33 mouse cellular contexts compared by ENCODE assay signal in genomic region chr14:13962476-13962875, GRCm38 (mm10). TPM values are rescaled to one million over a fixed set of nuclear protein-coding genes. Genes with fewer than 3 reads are reported as not detected.
DNase-seq lines count a peak whose midpoint lies in the region; ATAC-seq and TF ChIP-seq lines count a peak whose summit lies in the region.
"Had no signal": no experiment of that assay in that cellular context is flagged by ENCODE, and none has a peak within 500 bp of the region (broad histone marks: within the 10 kb centered on the region; RNA-seq: fewer than 3 reads in every experiment).

No protein-coding gene starts in this region.

- peaks cover 0 to 13% of the 10 kb centered on the region in 2 experiments; a peak in 2 of 4 replicates for H3K36me3 ChIP-seq in MEL (ENCODE audit: control insufficient read depth in 1 of 2, insufficient read depth in 2 of 2, low read length in 2 of 2)
- no peaks in the 10 kb centered on the region for H3K36me3 ChIP-seq in intestine, embryonic 15.5 days
- H3K36me3 ChIP-seq in embryonic facial prominence, embryonic 10.5 days (replicated peaks): peaks cover 4% of the 10 kb centered on the region
- H3K36me3 ChIP-seq: embryonic facial prominence, embryonic 12.5 days; forebrain, embryonic 12.5 days; heart, embryonic 10.5 days; midbrain, embryonic 13.5 days had no signal

- DNase-seq in kidney, adult 9 months: peak; percentile 77
- DNase-seq in kidney, adult 11 months: no peak
- peak; percentile 49 for DNase-seq in MEL (ENCODE audit: low read depth, low spot score)
- DNase-seq in embryonic facial prominence, embryonic 10.5 days (ENCODE audit: low spot score): no peak
- no peak for DNase-seq in spleen, postnatal 4 days (ENCODE audit: low spot score in 2 of 2)
- DNase-seq: adrenal gland, adult 8-10 months; cerebellum, adult 11-12 months; cerebellum, postnatal 10 days; heart, postnatal 10 days; kidney, postnatal 4 days; layer of hippocampus, adult 9-11 months; lung, adult 2 months; lung, postnatal 14 days; thymus, adult 18-20 months; thymus, postnatal 36 days had no signal

- H3K79me2 ChIP-seq in MEL (ENCODE audit: control insufficient read depth, insufficient read depth, low read length, poor library complexity): peaks cover 25% of the 10 kb centered on the region

- H3K4me3 ChIP-seq in MEL (ENCODE audit: control insufficient read depth in 1 of 2, insufficient read depth in 1 of 2, low read depth in 2 of 2, low read length in 2 of 2): peak overlapping the region; percentile 82 to 98
- H3K4me3 ChIP-seq in intestine, embryonic 15.5 days (replicated peaks): no peak overlapping the region
- no peak overlapping the region for H3K4me3 ChIP-seq in embryonic facial prominence, embryonic 10.5 days

- peak overlapping the region; percentile 17; the same call in 1 of the 2 replicates for H3K4me2 ChIP-seq in intestine, embryonic 15.5 days (replicated peaks)

- no peak for TF ChIP-seq CTCF in MEL (IDR thresholded peaks at IDR 0.05 in 2 of 3, conservative IDR thresholded peaks at IDR 0.05 in 1 of 3; ENCODE audit: control insufficient read depth in 1 of 3, insufficient read depth in 1 of 3, low read depth in 2 of 3, low read length in 3 of 3, poor library complexity in 1 of 3, severe bottlenecking in 1 of 3)

- peak overlapping the region; percentile 43; the same call in 1 of the 2 replicates for H3K27ac ChIP-seq in MEL (ENCODE audit: control insufficient read depth, low read depth, low read length)
- H3K27ac ChIP-seq in intestine, embryonic 15.5 days: no peak overlapping the region
- H3K27ac ChIP-seq in embryonic facial prominence, embryonic 10.5 days (replicated peaks): no peak overlapping the region
- H3K27ac ChIP-seq: embryonic facial prominence, embryonic 12.5 days; hindbrain, postnatal 0 days; midbrain, embryonic 13.5 days had no signal

- no peak for TF ChIP-seq POLR2A in MEL (IDR thresholded peaks at IDR 0.05; ENCODE audit: control insufficient read depth in 1 of 2, insufficient read depth in 1 of 2, low read depth in 1 of 2, low read length in 2 of 2, poor library complexity in 1 of 2)

- H3K9ac ChIP-seq in MEL (ENCODE audit: control insufficient read depth, low read depth, low read length, poor library complexity, severe bottlenecking): peak overlapping the region; percentile 60
- no peak overlapping the region for H3K9ac ChIP-seq in intestine, embryonic 15.5 days
- H3K9ac ChIP-seq: embryonic facial prominence, embryonic 12.5 days had no signal

- H3K9me3 ChIP-seq in MEL (replicated peaks; ENCODE audit: insufficient read depth, low read length): no peaks in the 10 kb centered on the region
- H3K9me3 ChIP-seq in intestine, embryonic 15.5 days: no peaks in the 10 kb centered on the region
- no peaks in the 10 kb centered on the region for H3K9me3 ChIP-seq in embryonic facial prominence, embryonic 10.5 days
- H3K9me3 ChIP-seq: embryonic facial prominence, embryonic 12.5 days; forebrain, embryonic 12.5 days; heart, embryonic 10.5 days; midbrain, embryonic 13.5 days had no signal

- peaks cover 0 to 5% of the 10 kb centered on the region in 2 experiments; a peak in 2 of 4 replicates for H3K4me1 ChIP-seq in MEL (ENCODE audit: control insufficient read depth in 1 of 2, insufficient read depth in 2 of 2, low read length in 2 of 2)
- H3K4me1 ChIP-seq in intestine, embryonic 15.5 days (replicated peaks): peaks cover 6% of the 10 kb centered on the region; the same call in 1 of the 2 replicates
- H3K4me1 ChIP-seq in embryonic facial prominence, embryonic 10.5 days: peaks cover 25% of the 10 kb centered on the region

- ATAC-seq in intestine, embryonic 15.5 days: no peak
- ATAC-seq in megakaryocyte-erythroid progenitor cell, adult 5-6 weeks (replicated peaks; ENCODE audit: low FRiP score, low TSS enrichment, poor library complexity, severe bottlenecking): peak; percentile 62

- no peak for TF ChIP-seq EP300 in MEL (IDR thresholded peaks at IDR 0.05; ENCODE audit: low read depth in 1 of 2, low read length in 2 of 2)

- TF ChIP-seq RAD21 in MEL (IDR thresholded peaks at IDR 0.05; ENCODE audit: low read depth, low read length): no peak

- WGBS in intestine, embryonic 15.5 days: 75% methylated on average over 6 of the region's 6 CpGs
- WGBS in embryonic facial prominence, embryonic 10.5 days: 92% methylated on average over 6 of the region's 6 CpGs

- no peaks in the 10 kb centered on the region for H3K27me3 ChIP-seq in MEL (ENCODE audit: control insufficient read depth in 1 of 2, insufficient read depth in 2 of 2, low read length in 2 of 2)
- no peaks in the 10 kb centered on the region for H3K27me3 ChIP-seq in intestine, embryonic 15.5 days (replicated peaks)
- no peaks in the 10 kb centered on the region for H3K27me3 ChIP-seq in embryonic facial prominence, embryonic 10.5 days (replicated peaks; ENCODE audit: low read depth, poor library complexity, severe bottlenecking)
- H3K27me3 ChIP-seq: embryonic facial prominence, embryonic 12.5 days; forebrain, embryonic 12.5 days; midbrain, embryonic 13.5 days had no signal

TF ChIP-seq in MEL, 35 proteins besides CTCF, POLR2A, EP300 and RAD21:
- TF ChIP-seq TBP (IDR thresholded peaks at IDR 0.05; ENCODE audit: low read depth, low read length) (no peak), SIN3A (IDR thresholded peaks at IDR 0.05; ENCODE audit: low read length) (0 out of 2 replicates have a peak, but pooled peaks have one; percentile 10)

RNA-seq across cellular contexts. Expression of gene Thoc7, which starts 0.8 kb away (rescaled TPM):
- 121 and 126 TPM in 2 replicates for total RNA-seq in MEL (2012; rRNA removed)
- polyA plus RNA-seq in MEL (2012; ENCODE audit: insufficient read depth in 1 of 2, insufficient read length in 2 of 2, low read depth in 1 of 2, low replicate concordance in 2 of 2, missing spikeins in 1 of 2): 10 to 100 TPM in 1 of 2 experiments, not detected in 1; 85.8 TPM
- polyA plus RNA-seq in intestine, embryonic 15.5 days (2015; fragmentation: Nextera tagmentation; extraction: Ambion mirVana): 184 and 196 TPM in 2 replicates
- 226 and 251 TPM in 2 replicates for total RNA-seq in megakaryocyte-erythroid progenitor cell, adult 5-6 weeks (2014; fragmentation: Nextera tagmentation)
- total RNA-seq in megakaryocyte-erythroid progenitor cell, adult 5-6 weeks (2017): 263 and 514 TPM in 2 replicates
- polyA plus RNA-seq in embryonic facial prominence, embryonic 10.5 days (2016; fragmentation: Nextera tagmentation; extraction: Ambion mirVana): 231 and 236 TPM in 2 replicates

RNA-seq across cellular contexts. Expression of gene Atxn7, which starts 1.2 kb away (rescaled TPM):
- 2.3 and 2.7 TPM in 2 replicates for total RNA-seq in MEL (2012; rRNA removed)
- 1 to 10 TPM in 1 of 2 experiments, not detected in 1; 7.7 TPM for polyA plus RNA-seq in MEL (2012; ENCODE audit: insufficient read depth in 1 of 2, insufficient read length in 2 of 2, low read depth in 1 of 2, low replicate concordance in 2 of 2, missing spikeins in 1 of 2)
- polyA plus RNA-seq in intestine, embryonic 15.5 days (2015; fragmentation: Nextera tagmentation; extraction: Ambion mirVana): 3.6 and 4.2 TPM in 2 replicates
- 29.9 and 31.2 TPM in 2 replicates for total RNA-seq in megakaryocyte-erythroid progenitor cell, adult 5-6 weeks (2014; fragmentation: Nextera tagmentation)
- 24.8 and 27.8 TPM in 2 replicates for total RNA-seq in megakaryocyte-erythroid progenitor cell, adult 5-6 weeks (2017)
- polyA plus RNA-seq in embryonic facial prominence, embryonic 10.5 days (2016; fragmentation: Nextera tagmentation; extraction: Ambion mirVana): 2.9 and 3.5 TPM in 2 replicates

RNA-seq across cellular contexts. Expression of gene Gm281, which starts 48.2 kb away (rescaled TPM):
- total RNA-seq in MEL (2012; rRNA removed): not detected in 2 replicates
- not detected for polyA plus RNA-seq in MEL (2012; ENCODE audit: insufficient read depth in 1 of 2, insufficient read length in 2 of 2, low read depth in 1 of 2, low replicate concordance in 2 of 2, missing spikeins in 1 of 2)
- polyA plus RNA-seq in intestine, embryonic 15.5 days (2015; fragmentation: Nextera tagmentation; extraction: Ambion mirVana): not detected in 2 replicates
- not detected in 2 replicates for total RNA-seq in megakaryocyte-erythroid progenitor cell, adult 5-6 weeks (2014; fragmentation: Nextera tagmentation)
- not detected in 2 replicates for total RNA-seq in megakaryocyte-erythroid progenitor cell, adult 5-6 weeks (2017)
- not detected in 2 replicates for polyA plus RNA-seq in embryonic facial prominence, embryonic 10.5 days (2016; fragmentation: Nextera tagmentation; extraction: Ambion mirVana)
- total RNA-seq: adrenal gland, adult 8-10 months; gastrocnemius, adult 18-20 months; heart, postnatal 10 days; hindbrain, postnatal 0 days; left cerebral cortex, adult 18-20 months; left cerebral cortex, postnatal 36 days; megakaryocyte, adult 5-6 weeks; monocyte, adult 5-6 weeks had no signal
- polyA plus RNA-seq: activated CD4-positive, CD25-positive, alpha-beta regulatory T cell, adult 4 months; C2C12; cortical plate, adult 2 months; embryonic facial prominence, embryonic 12.5 days; forebrain, embryonic 12.5 days; gonadal fat pad, adult 2 months; hindbrain, embryonic 11.5 days; hindbrain, postnatal 0 days; midbrain, embryonic 13.5 days; neural tube, embryonic 11.5 days had no signal

Comparison
In these comparisons a context has a peak if more than half of its experiments do, and no peak if none do; other contexts are left out.
1. DNase-seq: peak in kidney, adult 9 months (single experiment) and MEL (single experiment); none in kidney, adult 11 months (single experiment), embryonic facial prominence, embryonic 10.5 days (single experiment) and spleen, postnatal 4 days (0 of 2).
2. H3K4me3 ChIP-seq: peak in MEL (2 of 2); none in intestine, embryonic 15.5 days (single experiment) and embryonic facial prominence, embryonic 10.5 days (single experiment).